Mouse (Mus musculus) left cerebral cortex, adult 18-20 months (tissue): ENCODE measurements around the gene Neurl2. TPM values are rescaled to one million over a fixed set of nuclear protein-coding genes. Genes with fewer than 3 reads are reported as not detected.
"Not testable (repeated sequence)": the region's sequence is repeated elsewhere in the genome, so short reads cannot be mapped to it uniquely, and the experiment has no call there.

Experiments
- DNase-seq, 2 experiments: peaks; one replicate each; pipeline ENCODE4 v3.0.0; 2021 to 2022; ENCODE audit warnings: low spot score in 2 of 2, mixed read lengths in 1 of 2
- total RNA-seq, 2 experiments: library from RNA; stranded (reverse); gene quantifications; 2 replicates each; pipeline ENCODE4 v1.2.3; 2021

Neurl2 gene
- total RNA-seq, 2 experiments from 2014 or later, result 3.1 TPM

DNA sequence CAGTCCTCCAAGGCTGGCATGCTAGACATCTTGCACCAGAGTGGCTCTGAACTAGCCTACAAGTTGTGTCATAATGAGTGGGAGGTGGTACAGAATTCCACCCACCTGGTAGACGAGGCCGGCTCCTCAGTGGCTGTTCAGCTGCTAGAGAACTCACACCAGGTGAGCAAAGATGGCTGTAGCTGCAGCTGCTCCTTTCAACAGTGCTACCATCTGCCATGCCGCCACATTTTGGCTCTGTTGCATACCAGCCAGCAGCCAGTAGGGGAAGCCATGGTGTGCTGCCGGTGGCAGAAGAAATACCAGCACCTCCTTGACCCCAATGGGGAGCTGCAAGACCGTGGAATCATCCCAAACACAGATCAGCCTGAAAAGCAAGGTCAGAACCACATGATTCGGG lies 12.2 kb downstream of the Neurl2 start:
- peak in 1 of 2 experiments; percentile 17 for DNase-seq

DNA sequence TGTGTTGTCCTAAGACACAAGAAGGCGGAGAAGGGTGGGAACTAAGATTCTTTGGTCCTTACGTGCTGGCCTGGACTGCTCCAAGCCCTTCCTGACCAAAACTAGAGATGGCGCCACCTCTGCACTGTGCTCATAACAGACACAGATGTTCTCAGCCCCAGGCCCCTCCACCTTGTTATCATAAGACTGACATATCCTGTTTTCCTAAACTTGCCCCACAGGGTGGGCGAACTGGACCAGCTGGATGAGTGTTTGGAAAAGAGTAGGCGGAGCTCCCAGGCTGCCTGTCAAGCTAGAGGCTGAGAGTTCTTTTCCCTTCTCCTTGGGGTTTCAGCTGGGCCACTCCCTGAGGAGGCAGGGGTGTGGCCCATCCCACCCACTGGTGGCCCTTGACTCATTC lies 15.6 kb downstream of the Neurl2 start:
- DNase-seq, result no peak

DNA sequence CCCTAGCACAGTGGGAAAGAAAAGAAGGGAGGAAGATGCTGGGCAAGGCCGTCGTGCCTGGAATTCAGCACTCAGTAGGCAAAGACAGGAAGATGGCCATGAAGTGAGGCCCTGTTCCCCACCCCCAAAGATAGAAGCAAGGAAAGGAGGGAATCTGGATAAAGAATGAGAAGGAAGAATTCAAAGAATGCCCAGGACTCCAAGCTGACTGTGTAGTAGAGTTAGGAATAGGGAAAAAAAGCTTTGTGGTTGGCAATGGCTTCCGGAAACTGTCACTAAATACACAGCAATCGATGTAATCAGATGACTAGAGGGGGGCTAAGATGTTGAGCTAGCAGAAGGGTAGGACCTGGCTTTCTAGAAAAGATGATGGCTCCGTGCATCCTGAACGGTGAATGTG lies 16.1 kb downstream of the Neurl2 start:
- no peak for DNase-seq

DNA sequence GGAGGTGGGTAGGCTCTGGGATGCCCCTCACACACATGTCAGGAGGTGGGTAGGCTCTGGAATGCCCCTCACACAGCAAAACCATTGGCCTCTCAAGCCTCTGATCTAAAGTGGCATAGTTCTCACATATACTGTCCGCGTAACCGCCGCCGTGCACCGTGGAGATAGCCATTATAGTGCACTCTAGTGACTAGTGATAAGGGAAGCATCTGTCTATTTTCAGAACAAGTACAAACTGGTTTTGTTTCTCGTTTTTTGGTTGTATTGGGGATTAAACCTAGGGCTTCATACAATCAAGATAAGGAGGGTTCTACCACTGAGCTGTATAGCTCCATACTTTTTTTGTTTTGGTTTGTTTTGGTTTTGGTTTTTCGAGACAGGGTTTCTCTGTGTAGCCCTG lies 17.4 kb downstream of the Neurl2 start:
- no peak for DNase-seq

DNA sequence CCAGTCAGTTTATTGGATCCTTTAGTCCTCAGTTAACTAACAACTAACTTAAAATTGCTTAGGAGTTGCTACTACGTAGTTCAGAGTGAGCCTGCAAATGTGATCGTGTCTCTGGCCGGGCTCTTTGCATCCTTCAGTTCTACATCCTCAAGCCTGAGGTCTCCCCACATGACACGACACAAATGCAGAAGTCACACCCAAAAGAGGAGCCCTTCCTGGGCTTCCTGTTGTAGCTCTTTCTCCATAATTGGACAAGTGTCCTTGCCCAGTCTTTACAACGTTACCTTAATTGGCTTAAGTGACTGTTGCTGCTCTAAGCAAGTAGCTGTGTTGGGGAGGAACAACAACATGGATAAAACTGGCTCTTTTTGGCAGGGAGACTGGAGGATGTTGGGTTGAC lies 17.9 kb downstream of the Neurl2 start:
- no peak for DNase-seq

DNA sequence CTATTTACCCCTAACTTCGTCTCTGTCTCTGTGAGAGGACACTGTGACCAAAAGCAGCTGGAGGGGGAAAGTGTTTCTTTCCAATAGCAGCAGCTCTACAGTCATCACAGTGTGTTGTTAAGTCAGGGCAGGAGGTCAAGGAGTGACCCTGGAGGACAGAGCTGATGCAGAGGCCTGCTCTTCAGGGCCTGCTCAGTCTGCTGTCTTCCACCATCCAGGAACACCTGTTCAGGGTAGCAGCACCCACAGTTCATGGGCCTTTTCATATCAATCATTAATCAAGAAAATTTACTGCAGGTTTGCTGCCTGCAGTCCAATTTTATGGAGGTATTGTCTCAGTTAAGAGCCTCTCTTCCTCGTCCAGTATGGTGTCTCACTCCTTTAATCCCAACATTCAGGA lies 19.7 kb downstream of the Neurl2 start:
- DNase-seq, result no peak

DNA sequence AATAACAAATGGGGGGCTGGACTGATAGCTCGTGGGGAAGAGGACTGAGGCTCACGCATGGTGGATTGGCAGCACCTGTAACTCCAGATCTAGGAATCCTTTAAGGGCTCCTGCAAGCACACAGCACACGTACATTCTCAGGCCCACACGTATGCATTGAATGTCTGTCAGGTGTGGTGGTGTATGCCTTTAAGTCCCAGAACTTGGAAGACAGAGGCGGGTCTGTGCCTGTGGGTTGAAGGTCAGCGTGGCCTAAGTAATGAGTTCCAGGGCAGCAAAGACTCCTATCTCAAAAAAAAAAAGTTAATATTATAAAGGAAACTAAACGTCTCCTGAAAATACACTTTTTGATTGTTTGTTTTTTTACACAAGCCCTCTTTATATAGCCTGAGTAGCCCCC lies 26.6 kb downstream of the Neurl2 start:
- no peak for DNase-seq

DNA sequence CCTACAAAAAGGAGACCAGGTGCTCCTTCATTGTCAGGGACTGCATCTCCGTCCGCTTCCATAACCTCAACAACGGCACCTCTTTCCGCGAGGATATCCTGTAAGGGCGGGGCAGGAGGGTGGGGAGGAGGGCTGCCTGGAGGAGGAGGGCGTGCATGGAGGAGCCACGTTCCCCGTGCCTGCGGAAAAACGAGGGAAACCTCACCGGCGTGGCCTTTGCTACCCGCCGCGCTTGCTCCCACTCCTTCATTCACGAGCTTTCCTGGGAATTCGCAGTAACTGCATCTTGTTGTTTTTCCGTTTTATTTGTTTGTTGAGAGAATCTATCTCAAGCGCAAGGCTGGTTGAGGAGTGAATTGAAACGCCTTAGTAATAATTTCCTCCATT lies 27.9 kb downstream of the Neurl2 start:
- DNase-seq, result no peak

DNA sequence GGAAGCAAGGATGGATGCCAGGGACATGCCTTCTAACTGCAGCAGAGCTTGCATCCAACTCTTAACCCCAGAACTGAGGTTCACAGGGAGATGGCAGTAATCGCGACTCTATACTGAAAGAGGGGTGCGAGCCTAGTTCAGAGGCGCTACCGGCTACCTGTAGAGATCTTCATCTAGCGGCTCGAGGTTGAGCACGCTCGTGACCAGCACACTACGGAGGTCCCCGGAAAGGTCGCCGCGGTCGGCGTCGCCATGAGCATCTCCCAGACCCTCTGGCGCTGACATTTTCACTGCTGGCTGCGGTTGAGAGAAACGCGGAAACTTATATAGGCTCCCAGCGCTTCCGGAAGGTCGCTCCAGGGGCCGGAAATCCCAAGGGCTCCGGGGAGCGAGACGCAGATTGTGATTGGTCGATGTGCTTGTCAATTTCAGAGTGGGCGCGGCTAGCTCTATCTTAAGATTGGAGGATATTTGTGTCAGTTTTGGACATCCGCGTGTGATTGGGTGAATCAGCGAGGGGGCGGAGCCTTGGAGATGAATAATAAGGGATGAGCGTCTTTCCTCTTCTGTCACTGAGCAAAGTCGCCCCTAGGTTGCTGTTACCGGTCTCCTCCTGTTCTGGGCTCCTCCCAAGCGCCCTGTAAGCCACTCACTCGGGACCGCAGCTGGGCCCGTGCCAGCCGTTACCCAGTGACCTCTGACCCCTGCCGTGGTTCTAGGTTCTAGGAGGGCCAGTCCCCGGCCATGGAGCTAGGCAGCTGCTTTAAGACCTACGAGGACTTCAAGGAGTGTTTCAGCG lies 28.5 kb downstream of the Neurl2 start, which contains the start of the genes Acot8 and Zswim3:
Gene Acot8 (minus strand): TSS at position 350 of the 799 bp plus-strand sequence.
Gene Zswim3 (plus strand): TSS at position 566 of the 799 bp plus-strand sequence.
- peak; percentile 97 for DNase-seq

DNA sequence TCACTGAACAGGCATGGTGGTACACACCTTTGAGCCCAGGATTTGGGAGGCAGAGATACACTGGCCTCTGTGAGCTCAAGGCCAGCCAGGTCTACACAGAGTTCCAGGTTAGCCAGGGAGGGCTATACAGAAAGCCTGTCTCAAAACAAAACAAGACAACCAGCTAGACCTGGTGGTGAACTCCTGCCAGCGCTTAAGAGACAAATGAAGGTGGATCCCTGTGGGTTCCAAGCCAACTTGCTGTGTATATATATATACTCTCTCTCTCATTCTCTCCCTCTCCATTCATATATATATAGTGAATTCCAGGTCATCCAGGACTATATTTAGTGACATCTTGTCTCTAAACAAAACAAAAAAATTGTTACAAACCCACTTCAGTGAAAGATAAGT lies 29.3 kb downstream of the Neurl2 start:
- DNase-seq, result no peak

DNA sequence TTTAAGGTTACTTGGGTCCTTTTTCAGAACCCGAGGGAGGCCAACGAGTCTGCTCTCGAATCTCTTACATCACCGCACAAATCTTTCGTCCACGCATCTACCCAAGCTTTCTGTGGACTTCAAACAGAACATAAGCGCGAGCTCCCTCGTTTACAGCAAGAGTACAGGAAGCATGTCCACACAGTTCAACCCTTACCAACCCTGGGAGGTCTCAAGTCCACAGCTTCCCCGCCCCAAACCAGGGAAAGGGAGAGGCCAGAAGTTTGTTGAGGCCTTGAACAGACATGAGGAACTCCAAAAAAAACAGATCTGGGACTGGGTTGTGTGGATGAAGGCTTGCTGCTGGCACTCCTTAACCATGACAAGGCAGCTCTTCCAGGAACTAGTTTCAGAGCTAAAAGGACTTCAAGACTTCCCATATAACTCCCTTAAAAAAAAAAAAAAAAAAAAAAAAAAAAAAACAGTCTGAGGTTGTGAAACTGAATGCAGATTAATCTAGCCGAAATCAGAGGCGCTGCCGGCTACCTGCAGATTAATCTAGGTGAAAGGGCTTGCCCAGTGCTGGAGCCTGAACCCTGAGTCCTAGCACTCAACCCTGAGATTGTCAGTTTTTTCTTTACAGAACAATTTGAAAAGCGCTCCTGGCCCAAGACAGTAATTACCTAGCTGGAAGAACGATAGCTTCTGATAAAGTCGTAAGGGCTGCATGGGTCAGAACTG lies 29.9 kb downstream of the Neurl2 start:
- no peak for DNase-seq

DNA sequence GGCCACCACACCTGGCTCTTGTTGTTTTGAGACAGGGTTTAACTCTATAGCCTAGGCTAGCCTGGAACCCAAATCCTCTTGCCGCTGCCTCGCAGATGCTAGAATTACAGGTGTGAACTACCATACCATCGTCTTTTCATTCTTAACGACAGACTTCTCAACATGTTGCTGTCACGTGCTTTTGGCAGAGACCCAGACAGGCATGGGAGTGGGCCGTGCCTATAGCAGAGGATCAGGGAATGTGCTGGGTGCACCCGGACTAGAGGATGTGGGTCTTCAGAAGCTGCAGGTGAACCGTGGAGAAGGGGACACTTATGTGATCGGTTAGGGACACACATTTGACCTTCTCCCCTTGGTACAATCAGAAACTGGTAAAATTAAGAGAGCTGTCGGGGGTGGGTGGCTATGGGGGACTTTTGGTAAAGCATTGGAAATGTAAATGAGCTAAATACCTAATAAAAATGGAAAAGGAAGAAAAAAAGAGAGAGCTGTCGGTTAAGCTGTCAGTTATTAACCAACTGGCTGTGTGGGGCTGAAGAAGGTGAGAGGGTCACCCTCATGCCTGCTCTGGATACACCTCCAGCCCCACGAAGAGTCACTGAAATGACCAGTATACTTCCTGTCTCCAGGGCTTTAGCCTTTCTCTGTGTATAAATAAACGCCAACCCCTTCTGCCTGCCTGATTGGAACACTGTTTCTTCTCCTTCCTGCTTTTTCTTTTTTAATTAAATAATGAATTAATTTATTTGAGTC lies 32.8 kb downstream of the Neurl2 start:
- DNase-seq, result no peak

DNA sequence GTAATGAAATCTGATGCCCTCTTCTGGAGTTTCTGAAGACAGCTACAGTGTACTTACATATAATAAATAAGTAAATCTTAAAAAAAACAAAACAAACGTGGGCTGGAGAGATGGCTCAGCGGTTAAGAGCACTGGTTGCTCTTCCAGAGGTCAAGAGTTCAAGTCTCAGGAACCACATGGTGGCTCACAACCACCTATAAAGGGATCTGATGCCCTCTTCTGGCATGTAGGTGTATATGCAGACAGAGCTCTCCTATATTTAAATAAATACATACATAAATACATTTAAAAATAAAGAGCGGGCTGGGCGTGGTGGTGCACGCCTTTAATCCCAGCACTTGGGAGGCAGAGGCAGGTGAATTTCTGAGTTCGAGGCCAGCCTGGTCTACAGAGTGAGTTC lies 34.7 kb downstream of the Neurl2 start:
- not testable (repeated sequence) for DNase-seq

DNA sequence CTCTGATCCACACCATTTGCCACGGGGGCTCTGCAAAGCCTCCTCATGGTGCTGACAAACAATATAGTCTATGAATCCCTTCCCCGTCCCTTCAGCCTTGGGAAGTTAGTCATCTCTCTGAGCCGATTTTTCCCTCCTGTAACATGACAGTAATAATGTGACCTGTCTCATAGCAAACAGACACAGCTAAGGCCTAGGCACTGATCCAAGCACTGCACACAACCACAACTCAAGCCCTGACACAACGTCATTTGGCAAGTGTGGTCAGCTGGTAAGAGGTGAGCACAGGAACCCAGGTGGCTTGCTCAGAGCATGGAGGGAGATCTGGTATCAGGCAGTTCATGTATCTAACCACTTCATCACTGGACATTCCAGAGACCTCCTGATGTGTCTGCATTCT lies 37.4 kb downstream of the Neurl2 start:
- DNase-seq, result no peak

DNA sequence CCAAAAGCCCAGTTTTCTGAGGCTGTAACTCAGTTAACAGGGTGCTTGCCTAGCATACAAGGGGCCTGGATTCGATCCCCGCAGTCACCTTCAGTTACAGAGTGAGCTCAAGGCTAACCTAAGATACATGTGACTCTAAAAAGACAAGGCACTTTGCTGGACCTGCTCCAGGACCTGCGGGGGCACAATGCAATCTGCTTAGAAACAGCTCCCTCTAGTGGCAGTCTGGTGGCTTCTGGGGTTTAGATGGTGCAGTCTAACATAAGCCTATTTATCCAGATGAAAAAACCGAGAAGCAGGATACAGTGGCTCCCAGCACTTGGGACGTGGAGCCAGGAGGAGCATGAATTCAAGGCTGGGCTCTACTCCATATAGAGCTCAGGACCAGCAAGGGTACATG lies 39.0 kb downstream of the Neurl2 start:
- DNase-seq, result peak; percentile 84 to 85

DNA sequence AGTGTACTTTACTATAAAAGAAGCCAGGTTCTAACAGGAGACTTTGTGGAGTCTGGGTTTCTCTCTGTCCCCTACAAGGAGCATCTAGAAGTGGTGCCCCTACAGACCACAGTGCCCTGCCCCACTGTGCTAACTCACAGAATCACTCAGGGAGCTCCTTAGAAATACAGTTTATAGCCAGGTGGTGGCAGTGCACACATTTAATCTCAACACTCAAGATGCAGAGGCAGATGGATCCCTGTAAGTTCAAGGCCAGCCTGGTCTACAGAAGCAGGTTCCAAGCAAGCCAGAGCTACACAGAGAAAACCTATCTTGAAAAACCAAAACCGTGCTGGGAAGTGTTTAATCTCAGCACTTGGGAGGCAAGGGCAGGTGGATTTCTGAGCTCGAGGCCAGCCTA lies 39.5 kb downstream of the Neurl2 start:
- no peak for DNase-seq

DNA sequence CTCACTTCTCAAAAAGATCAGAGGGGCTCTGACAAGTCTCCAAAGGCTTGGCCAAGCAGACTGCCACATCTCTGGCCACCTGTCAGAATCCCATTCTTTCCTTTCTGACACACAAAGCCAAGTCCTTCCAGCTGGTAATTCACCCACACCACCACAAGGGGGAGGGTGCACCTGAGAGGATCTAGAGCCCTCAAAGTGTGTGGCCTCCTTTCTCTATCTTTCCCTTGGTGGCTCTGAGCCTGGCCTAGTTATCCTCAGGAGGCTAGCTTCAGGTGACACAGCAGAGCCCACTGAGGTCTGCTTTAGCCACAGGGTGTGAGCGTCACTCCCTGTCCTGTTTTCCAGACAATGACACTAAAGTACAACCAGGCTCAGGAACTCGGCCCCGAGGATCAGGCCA lies 40.0 kb downstream of the Neurl2 start:
- DNase-seq, result peak; percentile 57 to 65

DNA sequence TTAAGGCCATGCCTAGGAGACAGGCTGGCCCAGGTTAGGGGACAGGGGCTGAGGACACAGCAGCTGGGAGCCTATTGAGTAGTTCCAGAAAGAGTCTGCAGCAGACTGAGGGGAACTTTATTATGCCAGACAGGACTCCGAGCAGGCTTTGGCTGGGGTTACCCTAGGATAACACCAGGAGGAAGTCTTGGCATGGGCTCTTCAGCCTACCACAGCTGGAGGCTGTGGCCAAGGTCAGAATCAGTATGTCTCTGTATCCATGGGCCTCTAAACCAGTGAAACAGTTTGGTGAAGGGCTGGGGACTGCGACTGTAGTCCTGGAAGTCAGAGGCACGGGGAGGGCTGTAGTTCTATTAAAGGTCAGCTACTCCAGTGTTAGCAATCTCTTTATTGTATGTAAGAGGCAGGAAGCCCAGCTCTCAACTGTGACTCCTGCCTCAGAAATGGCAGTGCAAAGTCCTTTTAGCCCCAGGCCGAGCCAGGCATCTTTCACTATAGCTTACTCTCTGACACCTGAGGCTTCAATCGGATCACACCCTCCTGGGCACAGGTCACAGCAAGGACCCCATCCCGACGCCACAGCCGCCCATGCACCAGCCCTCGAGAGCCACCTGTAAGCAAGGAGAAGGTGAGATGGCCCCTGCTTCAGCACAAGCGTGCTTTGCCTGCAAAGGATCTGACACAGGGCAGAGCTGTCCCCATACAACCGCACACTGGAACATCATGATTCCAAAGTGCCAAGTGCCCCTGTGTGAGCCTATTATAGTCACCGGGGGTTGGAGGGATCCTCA lies 40.7 kb downstream of the Neurl2 start:
- no peak for DNase-seq

DNA sequence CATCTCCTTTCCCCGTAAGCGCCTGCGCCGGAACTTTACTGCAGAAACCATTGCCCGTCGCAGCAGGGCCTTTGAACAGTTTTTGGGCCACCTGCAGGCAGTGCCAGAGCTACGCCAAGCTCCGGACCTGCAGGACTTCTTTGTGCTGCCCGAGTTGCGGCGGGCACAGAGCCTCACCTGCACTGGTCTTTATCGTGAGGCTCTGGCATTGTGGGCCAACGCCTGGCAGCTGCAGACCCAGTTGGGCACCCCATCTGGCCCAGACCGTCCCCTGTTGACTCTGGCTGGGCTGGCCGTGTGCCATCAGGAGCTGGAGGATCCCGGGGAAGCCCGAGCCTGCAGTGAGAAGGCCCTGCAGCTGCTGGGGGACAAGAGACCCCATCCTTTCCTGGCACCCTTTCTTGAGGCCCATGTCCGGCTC lies 41.4 kb downstream of the Neurl2 start:
- no peak for DNase-seq

DNA sequence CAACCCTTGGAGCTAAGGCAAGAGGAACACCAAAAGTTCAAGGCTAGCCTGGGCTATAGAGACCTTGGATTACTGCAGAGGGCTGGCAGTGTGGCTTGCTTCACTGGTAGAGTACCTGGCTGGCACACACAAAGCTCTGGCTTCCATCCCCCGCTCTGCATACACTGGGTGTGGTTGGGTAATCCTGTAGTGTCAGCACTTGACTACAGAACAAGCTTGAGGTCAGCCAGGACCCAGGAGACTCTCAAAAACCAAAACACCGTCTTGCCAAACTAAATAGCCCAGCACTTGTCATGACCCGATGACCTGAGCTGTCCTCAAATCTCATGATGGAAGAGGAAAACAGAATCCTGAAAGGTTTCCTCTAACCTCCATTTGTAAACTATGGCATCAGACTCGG lies 42.8 kb downstream of the Neurl2 start:
- DNase-seq, result no peak

DNA sequence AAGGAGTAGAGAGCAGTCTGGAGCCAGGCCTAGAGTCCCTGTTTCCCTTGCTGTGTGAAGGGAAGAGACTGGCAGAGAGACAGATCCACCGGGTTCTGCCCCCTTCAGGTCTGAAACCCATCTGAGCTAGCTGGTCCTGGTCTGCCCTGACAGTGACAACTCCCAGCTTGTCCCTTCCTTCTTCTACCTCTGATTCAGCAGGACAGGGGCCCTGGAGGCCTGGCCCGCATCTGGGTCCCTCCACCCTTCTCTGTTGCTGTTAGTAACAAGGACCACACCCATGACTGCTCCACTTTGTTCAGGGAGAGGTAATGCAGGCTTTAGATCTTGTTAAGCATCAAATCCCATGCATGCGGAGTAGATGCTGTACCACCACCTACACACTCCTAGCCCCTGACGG lies 44.8 kb downstream of the Neurl2 start:
- DNase-seq, result no peak
